Mouse (Mus musculus) thymus, postnatal 14 days (tissue): ENCODE measurements at regions not wholly inside any gene's neighbourhood (a gene's known extent, or its start where the extent isn't known, plus 50 kb on each side); places are given as distances from the start of the nearest gene placed in this dataset.
"Not testable (repeated sequence)": the region's sequence is repeated elsewhere in the genome, so short reads cannot be mapped to it uniquely, and the experiment has no call there.

Experiments used
- DNase-seq: peaks from one replicate; pipeline ENCODE4 v3.0.0; 2021

- DNase-seq = no peak
Measured at GRCm38 (mm10) chr11:52460190-52460780, 64.1 kb downstream of the 9530068E07Rik start.

- not testable (repeated sequence) for DNase-seq
Measured at GRCm38 (mm10) chr11:52471128-52471527, 74.9 kb downstream of the 9530068E07Rik start.

GRCm38 (mm10) chr11:52480111-52480510 lies 83.9 kb downstream of the 9530068E07Rik start:
- DNase-seq = not testable (repeated sequence)

GRCm38 (mm10) chr11:52480694-52481093 lies 84.5 kb downstream of the 9530068E07Rik start:
- DNase-seq = not testable (repeated sequence)

- DNase-seq = not testable (repeated sequence)
Measured at GRCm38 (mm10) chr11:52483534-52483933, 87.3 kb downstream of the 9530068E07Rik start.

- DNase-seq = not testable (repeated sequence)
Measured at GRCm38 (mm10) chr11:52488538-52488937, 92.3 kb downstream of the 9530068E07Rik start.

GRCm38 (mm10) chr11:52493336-52493735 lies 97.1 kb downstream of the 9530068E07Rik start:
- no peak for DNase-seq

- peak; percentile 7 for DNase-seq
Measured at GRCm38 (mm10) chr11:52496908-52497307, 100.7 kb downstream of the 9530068E07Rik start.

- no peak for DNase-seq
Measured at GRCm38 (mm10) chr11:52502759-52503365, 106.6 kb downstream of the 9530068E07Rik start.

- no peak for DNase-seq
Measured at GRCm38 (mm10) chr11:52511831-52512297, 115.6 kb downstream of the 9530068E07Rik start.

GRCm38 (mm10) chr11:52517330-52517729 lies 121.1 kb downstream of the 9530068E07Rik start:
- DNase-seq = peak; percentile 47

GRCm38 (mm10) chr11:52519877-52520276 lies 123.6 kb downstream of the 9530068E07Rik start:
- no peak for DNase-seq

- DNase-seq = peak; percentile 8
Measured at GRCm38 (mm10) chr11:52521879-52522278, 125.7 kb downstream of the 9530068E07Rik start.

- DNase-seq = no peak
Measured at GRCm38 (mm10) chr11:52522384-52522783, 126.2 kb downstream of the 9530068E07Rik start.

GRCm38 (mm10) chr11:52523191-52523590 lies 127.0 kb downstream of the 9530068E07Rik start:
- DNase-seq = no peak

- DNase-seq = no peak
Measured at GRCm38 (mm10) chr11:52523671-52524070, 127.4 kb downstream of the 9530068E07Rik start.

- DNase-seq = no peak
Measured at GRCm38 (mm10) chr11:52525446-52525845, 129.2 kb downstream of the 9530068E07Rik start.

- DNase-seq = no peak
Measured at GRCm38 (mm10) chr11:52526306-52526705, 130.1 kb downstream of the 9530068E07Rik start.

GRCm38 (mm10) chr11:52533379-52533778 lies 137.2 kb downstream of the 9530068E07Rik start:
- DNase-seq = no peak

- no peak for DNase-seq
Measured at GRCm38 (mm10) chr11:52534586-52534985, 138.4 kb downstream of the 9530068E07Rik start.

GRCm38 (mm10) chr11:52536211-52536610 lies 140.0 kb downstream of the 9530068E07Rik start:
- DNase-seq = no peak

GRCm38 (mm10) chr11:52536841-52537240 lies 140.6 kb downstream of the 9530068E07Rik start:
- DNase-seq = no peak

- no peak for DNase-seq
Measured at GRCm38 (mm10) chr11:52537819-52538435, 141.7 kb downstream of the 9530068E07Rik start.

- DNase-seq = no peak
Measured at GRCm38 (mm10) chr11:52541210-52541609, 145.0 kb downstream of the 9530068E07Rik start.
